Mouse (Mus musculus) liver, embryonic 16.5 days (tissue): ENCODE results near the gene 4933427D14Rik. TPM values are rescaled to one million over a fixed set of nuclear protein-coding genes. Genes with fewer than 3 reads are reported as not detected.
A peak's percentile ranks its signal among the peaks of the same experiment; 100 is the strongest.
"Not testable (repeated sequence)": the region's sequence is repeated elsewhere in the genome, so short reads cannot be mapped to it uniquely, and the experiment has no call there.

ENCODE experiments used
- ATAC-seq: fragments of 200-750 bp; cut with Nextera tagmentation; 2 replicates; pipeline ENCODE4 v1.8.0; 2017; ENCODE audit warnings: low read depth, mild to moderate bottlenecking, moderate number of reproducible peaks, moderate library complexity
- H3K27ac ChIP-seq: fragments of 300-500 bp; sonication (generic); 2 replicates; pipeline ENCODE4 v1.5.1; 2014; ENCODE audit warnings: mild to moderate bottlenecking, low read length
- H3K27me3 ChIP-seq: fragments of 300-500 bp; sonication (generic); 2 replicates; pipeline ENCODE4 v1.6.1; 2014; ENCODE audit warnings: low read depth, low read length, mixed read lengths; ENCODE audit not compliant: control insufficient read depth, insufficient read depth
- H3K36me3 ChIP-seq: fragments of 300-500 bp; sonication (generic); 2 replicates; pipeline ENCODE4 v1.6.1; 2014; ENCODE audit warnings: mild to moderate bottlenecking; ENCODE audit not compliant: control insufficient read depth, insufficient read depth
- H3K4me1 ChIP-seq: fragments of 300-500 bp; sonication (generic); 2 replicates; pipeline ENCODE4 v1.6.1; 2014; ENCODE audit warnings: low read depth, low read length, mixed read lengths; ENCODE audit not compliant: control insufficient read depth
- H3K4me2 ChIP-seq: fragments of 300-500 bp; sonication (generic); 2 replicates; pipeline ENCODE4 v1.6.1; 2014; ENCODE audit warnings: low read depth, low read length, mixed read lengths
- H3K4me3 ChIP-seq: fragments of 300-500 bp; sonication (generic); 2 replicates; pipeline ENCODE4 v1.5.1; 2014; ENCODE audit warnings: low read depth, mild to moderate bottlenecking, low read length
- H3K9ac ChIP-seq: fragments of 300-500 bp; sonication (generic); 2 replicates; pipeline ENCODE4 v1.6.1; 2014; ENCODE audit warnings: low read depth, low read length
- H3K9me3 ChIP-seq: fragments of 300-500 bp; sonication (generic); replicated peaks from 2 replicates; pipeline ENCODE4 v1.6.1; 2016; ENCODE audit warnings: low read length; ENCODE audit not compliant: control insufficient read depth
- WGBS: fragments of 180-500 bp; shearing (Covaris S2); extraction: QIAGEN DNeasy Blood & Tissue Kit; methylation state at CpG from one replicate; pipeline ENCODE4 v1.1.7; 2014; ENCODE audit not compliant: insufficient replicate concordance; 5-methylcytosine and 5-hydroxymethylcytosine counted together
- polyA plus RNA-seq: library from polyadenylated mRNA; unstranded; fragments of >200 nt; fragmentation: Nextera tagmentation; extraction: Ambion mirVana; gene quantifications from 2 replicates; pipeline ENCODE4 v1.2.1, GENCODE M21; 2015

4933427D14Rik gene
- polyA plus RNA-seq, 1 experiment from 2014 or later: 2.2 TPM

- Histone ChIP-seq H3K36me3 (peaks cover 2% of the 10 kb centered on the region; the same call in 1 of the 2 replicates), H3K4me2 (no peak overlapping the region), H3K4me1 (no peaks in the 10 kb centered on the region), H3K9ac (no peak overlapping the region), H3K27ac (no peak overlapping the region), H3K9me3 (no peaks in the 10 kb centered on the region), H3K27me3 (no peaks in the 10 kb centered on the region), H3K4me3 (no peak overlapping the region)
- ATAC-seq: no peak
- 79% methylated on average over 5 of the region's 5 CpGs for WGBS
Observed at GRCm38 (mm10) chr11:72180556-72180955, 26.7 kb downstream of the 4933427D14Rik start.

GRCm38 (mm10) chr11:72176553-72176952 is 30.7 kb downstream of the 4933427D14Rik start:
- WGBS: 69% methylated on average over 3 of the region's 3 CpGs
- no peak for ATAC-seq

GRCm38 (mm10) chr11:72175966-72176365 is 31.3 kb downstream of the 4933427D14Rik start:
- ATAC-seq: no peak
- WGBS: 74% methylated on average over 5 of the region's 5 CpGs
- H3K27me3 ChIP-seq: no peaks in the 10 kb centered on the region

More at GRCm38 (mm10) chr11:72176553-72176952, 30.7 kb downstream of the 4933427D14Rik start:
- H3K9me3 ChIP-seq: no peaks in the 10 kb centered on the region
- H3K4me3 ChIP-seq: no peak overlapping the region
- peaks cover 2% of the 10 kb centered on the region; the same call in 1 of the 2 replicates for H3K36me3 ChIP-seq
- H3K27ac ChIP-seq: no peak overlapping the region
- H3K27me3 ChIP-seq: no peaks in the 10 kb centered on the region
- H3K9ac ChIP-seq: no peak overlapping the region
- no peak overlapping the region for H3K4me2 ChIP-seq
- no peaks in the 10 kb centered on the region for H3K4me1 ChIP-seq

GRCm38 (mm10) chr11:72174721-72175120 is 32.5 kb downstream of the 4933427D14Rik start:
- Histone ChIP-seq H3K4me2 (no peak overlapping the region), H3K4me1 (no peaks in the 10 kb centered on the region), H3K27ac (no peak overlapping the region), H3K27me3 (no peaks in the 10 kb centered on the region), H3K9ac (no peak overlapping the region), H3K36me3 (peaks cover 2% of the 10 kb centered on the region; the same call in 1 of the 2 replicates), H3K9me3 (no peaks in the 10 kb centered on the region), H3K4me3 (no peak overlapping the region)
- WGBS: 80% methylated on average over 6 of the region's 6 CpGs
- no peak for ATAC-seq

More at GRCm38 (mm10) chr11:72175966-72176365, 31.3 kb downstream of the 4933427D14Rik start:
- H3K9ac ChIP-seq: no peak overlapping the region
- H3K4me1 ChIP-seq: no peaks in the 10 kb centered on the region
- H3K36me3 ChIP-seq: peaks cover 2% of the 10 kb centered on the region; the same call in 1 of the 2 replicates
- no peak overlapping the region for H3K4me2 ChIP-seq
- H3K4me3 ChIP-seq: no peak overlapping the region
- no peak overlapping the region for H3K27ac ChIP-seq
- H3K9me3 ChIP-seq: no peaks in the 10 kb centered on the region

GRCm38 (mm10) chr11:72173506-72173905 is 33.8 kb downstream of the 4933427D14Rik start:
- Histone ChIP-seq H3K9me3 (no peaks in the 10 kb centered on the region), H3K27ac (no peak overlapping the region), H3K4me3 (no peak overlapping the region), H3K36me3 (peaks cover 2% of the 10 kb centered on the region; the same call in 1 of the 2 replicates), H3K27me3 (no peaks in the 10 kb centered on the region), H3K9ac (no peak overlapping the region), H3K4me2 (no peak overlapping the region), H3K4me1 (no peaks in the 10 kb centered on the region)
- WGBS: 69% methylated on average over 5 of the region's 5 CpGs
- ATAC-seq: no peak

- not testable (repeated sequence) for H3K9ac ChIP-seq, H3K27me3 ChIP-seq, ATAC-seq, H3K4me1 ChIP-seq, H3K9me3 ChIP-seq, H3K4me3 ChIP-seq, H3K4me2 ChIP-seq, H3K36me3 ChIP-seq, H3K27ac ChIP-seq
- 67% methylated on average over 4 of the region's 4 CpGs for whole genome bisulfite sequencing
Observed at GRCm38 (mm10) chr11:72171906-72172305, 35.4 kb downstream of the 4933427D14Rik start.

- Histone ChIP-seq H3K36me3 (no peaks in the 10 kb centered on the region), H3K4me3 (no peak overlapping the region), H3K27ac (no peak overlapping the region), H3K4me1 (no peaks in the 10 kb centered on the region), H3K9me3 (no peaks in the 10 kb centered on the region), H3K4me2 (no peak overlapping the region), H3K9ac (no peak overlapping the region), H3K27me3 (no peaks in the 10 kb centered on the region)
- 0 out of 2 replicates have a peak, but pooled peaks have one; percentile 47 for ATAC-seq
- WGBS: 66% methylated on average over 4 of the region's 4 CpGs
Observed at GRCm38 (mm10) chr11:72169871-72170270, 37.4 kb downstream of the 4933427D14Rik start.

GRCm38 (mm10) chr11:72163198-72163597 is 44.1 kb downstream of the 4933427D14Rik start:
- Histone ChIP-seq H3K36me3 (no peaks in the 10 kb centered on the region), H3K27ac (no peak overlapping the region), H3K4me1 (no peaks in the 10 kb centered on the region), H3K9me3 (no peaks in the 10 kb centered on the region), H3K4me3 (no peak overlapping the region), H3K4me2 (no peak overlapping the region), H3K9ac (no peak overlapping the region), H3K27me3 (no peaks in the 10 kb centered on the region)
- no peak for ATAC-seq
- 76% methylated on average over 2 of the region's 2 CpGs for WGBS

GRCm38 (mm10) chr11:72156624-72157023 is 50.6 kb downstream of the 4933427D14Rik start:
- Histone ChIP-seq H3K9ac (no peak overlapping the region), H3K27me3 (no peaks in the 10 kb centered on the region), H3K4me1 (no peaks in the 10 kb centered on the region), H3K36me3 (no peaks in the 10 kb centered on the region), H3K27ac (no peak overlapping the region), H3K4me3 (no peak overlapping the region), H3K9me3 (no peaks in the 10 kb centered on the region), H3K4me2 (no peak overlapping the region)
- no peak for ATAC-seq
- 44% methylated on average over 2 of the region's 2 CpGs for WGBS
